Mouse (Mus musculus): ENCODE data around the gene Wfdc6a. TPM values are rescaled to one million over a fixed set of nuclear protein-coding genes. Genes with fewer than 3 reads are reported as not detected.

Wfdc6a gene
- polyA plus RNA-seq, 1 experiment from 2014 or later = not detected

DNA sequence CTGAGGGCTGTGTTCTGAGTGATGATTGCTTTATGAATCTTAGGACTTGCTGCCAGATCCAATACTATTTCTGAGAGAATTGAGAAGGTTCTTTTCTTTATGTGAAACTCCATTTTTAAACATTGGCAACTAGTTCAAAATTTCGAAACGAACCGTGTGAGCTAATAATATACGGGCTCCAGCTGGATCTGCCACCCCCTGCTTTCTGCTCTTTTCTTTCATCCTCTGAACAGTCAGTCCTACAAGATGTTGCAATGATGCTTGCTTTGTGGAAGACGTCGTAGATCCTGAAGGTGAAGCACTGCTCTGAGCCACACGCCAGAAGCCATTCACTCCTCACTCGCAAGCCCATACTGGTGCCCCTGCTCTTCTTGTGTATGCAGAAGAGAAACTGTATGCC, 26.8 kb downstream of the Wfdc6a start:
- 0 out of 2 replicates have a peak, but pooled peaks cover 6% of the 10 kb centered on the region for H3K27me3 ChIP-seq (ENCODE audit: insufficient read depth, low read length)
- no peak overlapping the region for H3K4me3 ChIP-seq (ENCODE audit: low read length)
- H3K9ac ChIP-seq (replicated peaks; ENCODE audit: low read length) = no peak overlapping the region
- no peak for ATAC-seq (ENCODE audit: low FRiP score, low TSS enrichment)
- H3K4me2 ChIP-seq (replicated peaks; ENCODE audit: low read depth, low read length) = no peak overlapping the region
- no peak overlapping the region for H3K27ac ChIP-seq (ENCODE audit: low read length)
- WGBS = 87% methylated on average over 8 of the region's 8 CpGs
- H3K9me3 ChIP-seq (ENCODE audit: low read length) = no peaks in the 10 kb centered on the region
- peaks cover 8% of the 10 kb centered on the region for H3K4me1 ChIP-seq (ENCODE audit: insufficient read depth, low read length)
- no peaks in the 10 kb centered on the region for H3K36me3 ChIP-seq (ENCODE audit: insufficient read depth, low read length)

DNA sequence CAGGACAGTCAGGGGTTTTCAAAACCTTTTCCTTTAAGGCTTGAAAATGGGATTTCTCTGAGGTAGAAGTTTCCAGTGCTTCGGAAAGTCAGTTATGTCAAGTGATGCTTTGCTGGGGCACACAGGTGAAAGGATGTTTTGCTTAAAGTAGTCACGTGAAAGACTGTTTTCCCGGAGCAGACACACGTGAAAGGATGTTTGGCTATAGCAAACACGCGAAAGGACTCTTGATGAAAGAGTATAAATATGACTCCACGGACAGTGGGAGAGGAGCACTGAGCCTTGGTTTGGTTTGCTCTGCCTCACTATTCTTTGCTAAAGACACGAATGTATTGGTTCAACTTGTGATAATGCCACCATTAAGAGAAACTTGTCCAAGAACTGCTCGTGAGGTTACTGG, 33.7 kb downstream of the Wfdc6a start:
- H3K27me3 ChIP-seq (ENCODE audit: insufficient read depth, low read length) = no peaks in the 10 kb centered on the region
- H3K9ac ChIP-seq (replicated peaks; ENCODE audit: low read length) = no peak overlapping the region
- H3K27ac ChIP-seq (ENCODE audit: low read length) = no peak overlapping the region
- H3K4me2 ChIP-seq (replicated peaks; ENCODE audit: low read depth, low read length) = no peak overlapping the region
- WGBS = 90% methylated on average over 9 of the region's 9 CpGs
- no peak for ATAC-seq (ENCODE audit: low FRiP score, low TSS enrichment)
- no peaks in the 10 kb centered on the region for H3K9me3 ChIP-seq (ENCODE audit: low read length)
- no peak overlapping the region for H3K4me3 ChIP-seq (ENCODE audit: low read length)
- H3K36me3 ChIP-seq (ENCODE audit: insufficient read depth, low read length) = no peaks in the 10 kb centered on the region
- peaks cover 8% of the 10 kb centered on the region for H3K4me1 ChIP-seq (ENCODE audit: insufficient read depth, low read length)

DNA sequence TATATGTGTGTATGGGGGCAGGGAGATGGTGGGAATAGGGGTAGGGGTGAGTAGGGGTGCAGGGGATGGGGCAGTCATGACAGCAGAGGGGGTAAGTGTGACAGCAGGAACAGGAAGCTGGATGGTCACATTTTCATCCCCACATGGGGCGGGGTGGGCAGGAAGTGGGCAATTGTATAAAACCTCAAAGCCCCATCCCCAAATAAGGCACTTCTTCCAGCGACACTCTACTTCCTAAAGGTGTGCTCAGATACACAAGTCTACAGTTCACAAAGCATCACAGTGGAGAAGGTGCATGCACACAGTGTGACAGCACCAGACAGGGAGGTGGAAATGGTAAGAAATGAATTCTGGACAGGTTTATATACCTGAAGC, 34.4 kb downstream of the Wfdc6a start:
- Histone ChIP-seq H3K4me3 (ENCODE audit: low read length) (no peak overlapping the region), H3K4me1 (ENCODE audit: insufficient read depth, low read length) (peaks cover 8% of the 10 kb centered on the region), H3K27ac (ENCODE audit: low read length) (no peak overlapping the region), H3K27me3 (ENCODE audit: insufficient read depth, low read length) (no peaks in the 10 kb centered on the region), H3K36me3 (ENCODE audit: insufficient read depth, low read length) (no peaks in the 10 kb centered on the region), H3K4me2 (replicated peaks; ENCODE audit: low read depth, low read length) (no peak overlapping the region), H3K9ac (replicated peaks; ENCODE audit: low read length) (peak overlapping the region; percentile 26; the same call in 1 of the 2 replicates), H3K9me3 (ENCODE audit: low read length) (no peaks in the 10 kb centered on the region)
- WGBS = 74% methylated on average over 2 of the region's 2 CpGs
- ATAC-seq (ENCODE audit: low FRiP score, low TSS enrichment) = no peak

DNA sequence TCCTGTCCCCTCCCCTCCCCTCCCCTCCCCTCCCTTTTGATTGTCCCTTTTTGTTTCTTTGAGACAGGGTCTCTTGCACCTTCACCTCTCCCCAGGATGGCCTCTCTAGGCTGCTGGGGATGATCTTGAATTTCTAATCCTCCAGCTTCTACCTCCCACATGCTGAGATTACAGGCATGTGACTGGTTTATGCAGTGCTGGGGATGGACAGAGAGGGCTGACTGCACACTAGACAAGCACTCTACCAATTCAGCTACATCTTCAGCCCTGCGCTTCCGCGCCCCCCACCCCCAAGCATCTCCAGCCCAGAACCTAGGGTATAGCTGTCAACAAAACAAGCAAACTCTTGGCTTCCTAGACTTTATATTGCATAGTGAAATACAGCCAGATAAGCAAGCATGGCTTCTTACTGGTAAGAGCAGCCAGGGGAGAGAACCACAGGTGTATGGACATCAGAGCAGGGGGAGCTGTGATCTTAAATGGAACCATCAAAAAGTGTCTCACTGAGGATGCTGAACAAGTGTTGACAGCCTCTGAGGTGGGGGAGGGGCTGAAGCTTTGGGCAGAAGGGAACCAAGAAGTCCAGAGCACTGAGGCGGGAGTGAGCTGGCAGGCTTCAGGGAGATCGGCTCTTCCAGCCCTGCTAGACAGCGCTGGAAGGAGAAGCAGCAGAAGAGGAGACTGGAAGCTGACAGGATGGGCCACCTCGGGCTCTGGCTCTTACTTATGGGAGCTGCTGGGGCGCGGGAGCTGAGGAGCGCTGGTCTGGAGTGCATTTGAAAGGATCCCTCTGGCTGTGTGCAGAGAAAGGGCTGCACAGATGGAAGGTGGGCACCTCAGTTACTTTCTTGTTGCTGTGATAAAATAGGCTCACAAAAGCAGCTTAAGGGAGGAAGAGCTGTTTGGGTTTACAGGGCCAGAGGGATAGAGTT, 35.0 kb downstream of the Wfdc6a start:
- Histone ChIP-seq H3K27ac (ENCODE audit: low read length) (no peak overlapping the region), H3K4me2 (replicated peaks; ENCODE audit: low read depth, low read length) (no peak overlapping the region), H3K9me3 (ENCODE audit: low read length) (no peaks in the 10 kb centered on the region), H3K27me3 (ENCODE audit: insufficient read depth, low read length) (no peaks in the 10 kb centered on the region), H3K36me3 (ENCODE audit: insufficient read depth, low read length) (no peaks in the 10 kb centered on the region), H3K4me1 (ENCODE audit: insufficient read depth, low read length) (peaks cover 8% of the 10 kb centered on the region), H3K4me3 (ENCODE audit: low read length) (no peak overlapping the region), H3K9ac (replicated peaks; ENCODE audit: low read length) (peak overlapping the region; percentile 26; the same call in 1 of the 2 replicates)
- WGBS = 28% methylated on average over 10 of the region's 10 CpGs
- peak; percentile 63; the same call in 1 of the 2 replicates for ATAC-seq (ENCODE audit: low FRiP score, low TSS enrichment)

DNA sequence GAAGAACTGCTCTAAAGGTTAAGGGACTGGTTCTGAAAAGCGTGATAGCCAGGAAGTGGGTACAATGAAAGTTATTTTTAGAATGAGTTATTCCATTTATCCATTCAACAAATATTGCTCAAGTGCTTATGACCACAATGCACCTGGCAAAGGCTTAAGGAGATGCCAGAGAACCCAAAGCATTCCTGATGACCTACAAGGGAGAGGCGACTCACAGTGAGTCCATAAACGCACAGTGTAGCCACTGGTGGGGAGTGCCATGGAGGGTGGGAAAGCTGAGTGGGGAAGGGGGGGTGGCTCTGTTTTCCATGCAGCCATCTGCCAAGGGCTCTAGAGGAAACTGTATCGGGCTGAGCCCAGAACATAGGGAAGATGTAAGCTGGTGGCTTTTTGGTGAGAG, 35.9 kb downstream of the Wfdc6a start:
- no peaks in the 10 kb centered on the region for H3K27me3 ChIP-seq (ENCODE audit: insufficient read depth, low read length)
- H3K9ac ChIP-seq (replicated peaks; ENCODE audit: low read length) = no peak overlapping the region
- no peak overlapping the region for H3K4me3 ChIP-seq (ENCODE audit: low read length)
- H3K4me1 ChIP-seq (ENCODE audit: insufficient read depth, low read length) = peaks cover 13% of the 10 kb centered on the region
- H3K27ac ChIP-seq (ENCODE audit: low read length) = no peak overlapping the region
- H3K9me3 ChIP-seq (ENCODE audit: low read length) = no peaks in the 10 kb centered on the region
- H3K36me3 ChIP-seq (ENCODE audit: insufficient read depth, low read length) = no peaks in the 10 kb centered on the region
- H3K4me2 ChIP-seq (replicated peaks; ENCODE audit: low read depth, low read length) = no peak overlapping the region
- WGBS = 46% methylated on average over 4 of the region's 4 CpGs
- ATAC-seq (ENCODE audit: low FRiP score, low TSS enrichment) = peak; percentile 15; the same call in 1 of the 2 replicates

DNA sequence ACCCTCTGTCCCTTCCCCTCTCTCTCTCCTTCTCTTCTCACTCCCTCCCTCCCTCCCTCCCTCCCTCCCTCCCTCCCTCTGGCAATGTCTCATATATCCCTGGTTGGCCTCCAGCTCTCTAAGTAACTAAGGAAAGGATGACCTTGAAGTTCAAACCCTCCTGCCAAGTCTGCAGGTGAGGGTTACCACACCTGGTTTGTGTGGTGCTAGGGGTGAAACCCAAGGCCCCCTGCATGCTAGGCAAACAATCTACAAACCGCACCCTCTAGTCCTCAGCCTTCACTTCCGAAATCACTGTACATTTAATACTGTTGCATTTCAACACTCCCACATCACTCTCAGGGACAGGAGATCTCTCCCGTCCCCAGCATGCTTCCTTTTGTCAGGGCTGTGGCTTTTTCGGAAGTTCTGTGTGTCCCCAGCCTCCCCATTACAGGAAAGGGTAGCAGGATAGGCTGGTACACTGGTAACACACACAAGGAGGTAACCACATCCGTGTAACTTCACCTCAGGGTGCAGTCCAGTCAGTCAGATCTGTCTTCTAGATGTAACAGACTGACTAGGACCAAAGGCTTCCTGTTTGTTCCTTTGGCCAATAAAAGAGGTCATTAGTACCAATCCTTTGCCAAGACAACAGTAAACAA, 40.7 kb downstream of the Wfdc6a start:
- Histone ChIP-seq H3K9ac (replicated peaks; ENCODE audit: low read length) (no peak overlapping the region), H3K4me2 (replicated peaks; ENCODE audit: low read depth, low read length) (no peak overlapping the region), H3K9me3 (ENCODE audit: low read length) (no peaks in the 10 kb centered on the region), H3K4me1 (ENCODE audit: insufficient read depth, low read length) (peaks cover 8% of the 10 kb centered on the region; the same call in 1 of the 2 replicates), H3K36me3 (ENCODE audit: insufficient read depth, low read length) (no peaks in the 10 kb centered on the region), H3K27ac (ENCODE audit: low read length) (peak overlapping the region; percentile 76), H3K4me3 (ENCODE audit: low read length) (no peak overlapping the region), H3K27me3 (ENCODE audit: insufficient read depth, low read length) (no peaks in the 10 kb centered on the region)
- WGBS = 31% methylated on average over 5 of the region's 5 CpGs
- ATAC-seq (ENCODE audit: low FRiP score, low TSS enrichment) = no peak

DNA sequence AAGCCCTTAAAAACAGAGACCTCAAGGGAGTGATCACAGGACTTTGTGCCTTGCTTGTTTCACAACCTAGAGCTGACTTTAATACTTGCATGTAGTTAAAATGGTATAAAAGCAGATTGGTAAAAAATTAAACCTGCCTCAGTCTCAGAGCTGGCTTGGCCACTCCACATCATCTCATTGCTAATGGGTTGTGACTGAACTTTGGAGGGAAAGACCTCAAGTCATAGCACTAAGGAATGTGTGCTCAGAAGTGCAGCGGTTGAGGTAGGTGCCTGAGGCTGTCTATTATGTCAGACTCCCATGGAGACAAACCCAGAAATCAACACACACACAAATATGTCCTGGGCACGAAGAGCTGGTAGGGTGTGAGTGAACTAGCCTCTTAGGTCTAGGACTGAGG, 41.5 kb downstream of the Wfdc6a start:
- peak; percentile 76 for ATAC-seq (ENCODE audit: low FRiP score, low TSS enrichment)
- WGBS = 62% methylated on average over 2 of the region's 2 CpGs

DNA sequence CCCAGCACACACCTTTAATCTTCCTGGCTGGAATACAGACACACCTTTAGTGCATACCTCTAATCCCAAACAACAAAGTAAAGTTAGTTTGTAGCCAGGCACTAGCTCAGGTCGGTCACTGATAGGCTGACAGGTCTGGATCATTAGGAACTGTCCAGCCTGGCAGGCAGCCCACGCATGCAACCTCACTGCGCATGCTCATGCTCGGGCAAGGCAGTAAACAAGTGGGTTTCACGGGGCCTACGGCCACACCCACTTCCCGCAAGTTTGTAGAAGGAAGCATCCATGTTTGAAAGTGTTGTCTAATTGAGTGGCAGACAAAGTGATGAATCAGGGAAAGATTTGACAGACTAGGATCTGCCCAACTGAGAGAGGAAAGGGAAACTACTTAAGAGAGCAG, 42.6 kb downstream of the Wfdc6a start:
- no peaks in the 10 kb centered on the region for H3K36me3 ChIP-seq (ENCODE audit: insufficient read depth, low read length)
- 85% methylated on average over 7 of the region's 7 CpGs for WGBS

More for the DNA sequence above, 41.5 kb downstream of the Wfdc6a start:
- Histone ChIP-seq H3K27me3 (ENCODE audit: insufficient read depth, low read length) (no peaks in the 10 kb centered on the region), H3K9me3 (ENCODE audit: low read length) (no peaks in the 10 kb centered on the region), H3K4me2 (replicated peaks; ENCODE audit: low read depth, low read length) (no peak overlapping the region), H3K9ac (replicated peaks; ENCODE audit: low read length) (no peak overlapping the region), H3K27ac (ENCODE audit: low read length) (peak overlapping the region; percentile 80), H3K36me3 (ENCODE audit: insufficient read depth, low read length) (no peaks in the 10 kb centered on the region), H3K4me3 (ENCODE audit: low read length) (no peak overlapping the region), H3K4me1 (ENCODE audit: insufficient read depth, low read length) (peaks cover 8% of the 10 kb centered on the region; the same call in 1 of the 2 replicates)

DNA sequence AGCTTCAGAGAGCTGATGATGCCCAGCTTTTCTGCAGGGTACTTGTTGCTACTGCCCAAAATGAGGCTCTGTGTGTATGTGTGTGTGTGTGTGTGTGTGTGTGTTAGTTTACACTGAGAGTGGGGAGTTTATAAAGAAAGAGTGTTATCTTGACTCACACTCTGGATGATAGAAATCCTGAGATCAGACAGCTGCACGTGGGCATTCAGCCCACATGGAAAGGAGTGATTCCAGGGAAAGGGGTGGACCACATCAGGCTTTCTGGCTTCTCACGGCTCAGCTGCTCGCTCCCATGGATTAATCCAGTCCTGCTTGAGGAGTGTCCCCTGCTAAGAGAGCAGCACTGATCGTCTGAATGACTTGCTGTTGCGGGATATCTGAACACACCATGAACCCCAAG, 43.1 kb downstream of the Wfdc6a start:
- Histone ChIP-seq H3K27ac (ENCODE audit: low read length) (no peak overlapping the region), H3K4me1 (ENCODE audit: insufficient read depth, low read length) (peaks cover 8% of the 10 kb centered on the region; the same call in 1 of the 2 replicates), H3K4me2 (replicated peaks; ENCODE audit: low read depth, low read length) (no peak overlapping the region), H3K36me3 (ENCODE audit: insufficient read depth, low read length) (no peaks in the 10 kb centered on the region), H3K9me3 (ENCODE audit: low read length) (no peaks in the 10 kb centered on the region), H3K4me3 (ENCODE audit: low read length) (no peak overlapping the region), H3K27me3 (ENCODE audit: insufficient read depth, low read length) (no peaks in the 10 kb centered on the region), H3K9ac (replicated peaks; ENCODE audit: low read length) (no peak overlapping the region)
- 88% methylated on average over 5 of the region's 5 CpGs for WGBS
- no peak for ATAC-seq (ENCODE audit: low FRiP score, low TSS enrichment)

More for the DNA sequence above, 42.6 kb downstream of the Wfdc6a start:
- Histone ChIP-seq H3K4me2 (replicated peaks; ENCODE audit: low read depth, low read length) (no peak overlapping the region), H3K4me1 (ENCODE audit: insufficient read depth, low read length) (peaks cover 8% of the 10 kb centered on the region; the same call in 1 of the 2 replicates), H3K9me3 (ENCODE audit: low read length) (no peaks in the 10 kb centered on the region), H3K27me3 (ENCODE audit: insufficient read depth, low read length) (no peaks in the 10 kb centered on the region), H3K4me3 (ENCODE audit: low read length) (no peak overlapping the region), H3K27ac (ENCODE audit: low read length) (no peak overlapping the region; the same call in 1 of the 2 replicates), H3K9ac (replicated peaks; ENCODE audit: low read length) (no peak overlapping the region)
- ATAC-seq (ENCODE audit: low FRiP score, low TSS enrichment) = no peak
